Mouse (Mus musculus) mouse embryonic stem cell (cell line): Measurements from ENCODE around the gene Gimap7.

Experiments used
- in situ Hi-C, 2 experiments: fragments of 300-500 bp; cut with MboI; formaldehyde crosslinking; loops; 1 replicate in 1 of 2; 3 replicates in 1 of 2; pipeline ENCODE4 v1.14.3; 2019 to 2020; ENCODE audit warnings: low sequenced_read_pairs in 2 of 2, low pct_unique_long_range_greater_than_20kb in 1 of 2, mixed read lengths in 1 of 2; ENCODE audit not compliant: unreplicated experiment in 1 of 2

Gene Gimap7

GRCm38 (mm10) chr6:48685694-48686665, 32.4 kb upstream of the Gimap7 start:
- in situ Hi-C loops = no loop called here

GRCm38 (mm10) chr6:48687077-48687476, 31.3 kb upstream of the Gimap7 start:
- in situ Hi-C loops = no loop called here

- in situ Hi-C loops = no loop called here
Measured at GRCm38 (mm10) chr6:48689320-48689719, 29.1 kb upstream of the Gimap7 start.

GRCm38 (mm10) chr6:48692962-48693361, 25.5 kb upstream of the Gimap7 start:
- in situ Hi-C loops = no loop called here

- in situ Hi-C loops = no loop called here
Measured at GRCm38 (mm10) chr6:48696830-48697554, 21.4 kb upstream of the Gimap7 start.

- in situ Hi-C loops = no loop called here
Measured at GRCm38 (mm10) chr6:48697555-48697930, 20.9 kb upstream of the Gimap7 start.

DNA sequence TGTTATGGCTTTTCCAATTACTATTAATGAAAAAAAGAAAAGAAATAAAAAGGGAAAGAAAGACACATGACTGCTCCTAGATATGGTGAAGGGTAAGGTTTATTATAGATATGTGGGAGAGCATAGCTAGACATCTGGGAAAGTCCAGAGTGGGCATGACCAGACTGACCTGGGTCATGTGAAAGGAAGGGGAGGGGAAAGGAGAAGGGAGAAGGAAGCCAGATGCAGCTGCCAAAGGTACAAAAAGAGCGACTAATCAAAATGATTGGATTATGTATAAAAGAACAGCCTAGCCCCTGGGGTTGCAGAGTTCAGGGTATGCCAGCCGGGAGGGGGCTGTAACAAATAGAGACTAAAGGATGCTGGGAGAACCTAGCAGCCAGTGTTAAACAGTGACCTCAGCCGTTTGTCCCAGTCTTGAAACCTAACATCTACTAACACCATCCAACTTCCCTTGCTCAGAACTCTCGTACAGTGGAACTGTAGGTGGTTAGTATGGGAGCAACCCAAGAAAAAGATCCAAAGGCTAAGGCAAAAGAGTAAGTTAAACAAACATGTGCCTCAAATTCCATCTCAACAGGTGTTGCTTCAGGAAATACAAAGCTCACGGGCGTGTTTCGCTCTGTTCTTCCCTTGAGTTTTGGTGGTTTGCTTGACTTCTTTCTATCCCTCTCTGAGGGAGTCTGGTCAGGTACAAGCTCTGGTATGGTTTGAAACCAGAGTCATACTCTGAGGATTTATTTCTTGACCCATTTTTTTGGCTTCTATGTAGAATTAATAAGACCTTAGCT, 20.2 kb upstream of the Gimap7 start:
- in situ Hi-C loops = no loop called here

- in situ Hi-C loops = no loop called here
Measured at GRCm38 (mm10) chr6:48698888-48699287, 19.5 kb upstream of the Gimap7 start.

- in situ Hi-C loops = no loop called here
Measured at GRCm38 (mm10) chr6:48700251-48701075, 18.0 kb upstream of the Gimap7 start.

- in situ Hi-C loops = no loop called here
Measured at GRCm38 (mm10) chr6:48702146-48702545, 16.3 kb upstream of the Gimap7 start.

GRCm38 (mm10) chr6:48702601-48703000, 15.8 kb upstream of the Gimap7 start:
- in situ Hi-C loops = no loop called here

DNA sequence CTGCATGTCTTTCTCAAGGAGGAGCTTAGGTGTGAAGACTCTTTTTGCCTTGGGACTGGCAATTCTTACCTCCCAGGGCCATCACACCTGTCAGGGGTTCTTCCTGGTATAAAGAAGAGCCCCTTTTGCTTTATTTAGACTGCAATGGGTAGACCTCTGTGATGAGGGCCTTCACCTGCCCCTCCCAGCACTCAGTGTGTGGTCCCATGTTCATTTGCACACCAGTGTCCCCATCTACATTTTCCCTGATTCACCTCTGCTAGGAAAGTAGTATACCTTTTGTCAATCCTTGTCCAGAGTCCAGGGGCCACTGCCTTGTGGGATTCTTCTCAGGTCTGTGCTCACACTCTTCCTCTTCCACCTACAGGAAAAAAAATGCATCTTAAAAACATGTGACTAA, 14.3 kb upstream of the Gimap7 start:
- in situ Hi-C loops = no loop called here

GRCm38 (mm10) chr6:48706130-48706529, 12.3 kb upstream of the Gimap7 start:
- in situ Hi-C loops = no loop called here

DNA sequence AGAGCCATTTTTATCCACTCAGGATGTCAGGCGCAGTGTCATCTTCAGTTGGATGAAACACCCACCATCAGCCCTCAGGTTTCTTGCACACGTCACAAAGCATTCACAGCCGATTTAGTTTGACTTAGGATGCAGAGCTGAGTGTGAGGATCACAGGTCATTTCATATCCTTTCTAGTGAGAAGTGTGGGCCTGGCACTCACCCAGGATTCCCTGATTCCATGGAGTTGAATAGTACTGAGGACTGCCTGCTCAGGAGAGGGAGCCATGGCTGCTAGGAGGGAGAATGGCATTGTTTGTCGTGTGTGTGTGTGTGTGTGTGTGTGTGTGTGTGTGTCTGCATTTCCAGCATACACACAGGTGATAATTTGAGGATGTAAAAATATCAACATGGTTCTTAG, 1.9 kb downstream of the Gimap7 start:
- in situ Hi-C loops = no loop called here

GRCm38 (mm10) chr6:48723468-48723867, 5.0 kb downstream of the Gimap7 start:
- in situ Hi-C loops = no loop called here

- in situ Hi-C loops = no loop called here
Measured at GRCm38 (mm10) chr6:48725476-48725875, 7.1 kb downstream of the Gimap7 start.

GRCm38 (mm10) chr6:48727761-48728160, 9.3 kb downstream of the Gimap7 start:
- in situ Hi-C loops = no loop called here

DNA sequence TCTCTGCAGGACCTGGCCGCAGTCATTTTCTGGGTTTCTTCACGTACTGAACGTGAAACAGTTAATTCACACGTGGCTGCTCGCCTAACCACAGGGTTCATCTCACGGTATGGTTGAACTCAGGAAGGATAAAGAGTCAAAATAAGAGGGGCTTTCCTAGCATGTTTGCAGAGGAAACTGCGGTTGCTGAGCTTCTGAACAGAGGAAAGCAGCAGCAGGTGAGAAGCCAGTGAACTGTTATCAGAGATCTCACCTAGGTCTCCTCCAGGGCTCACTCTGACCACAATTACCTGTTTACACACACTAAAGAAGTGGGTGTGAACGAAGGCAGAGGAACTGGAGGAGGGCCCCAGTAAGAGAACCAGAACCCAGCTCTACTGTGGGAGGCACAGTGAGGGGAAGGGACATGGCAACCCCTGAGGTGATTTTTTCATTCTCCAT, 14.5 kb downstream of the Gimap7 start:
- in situ Hi-C loops = no loop called here
